In the genomic region with DNA sequence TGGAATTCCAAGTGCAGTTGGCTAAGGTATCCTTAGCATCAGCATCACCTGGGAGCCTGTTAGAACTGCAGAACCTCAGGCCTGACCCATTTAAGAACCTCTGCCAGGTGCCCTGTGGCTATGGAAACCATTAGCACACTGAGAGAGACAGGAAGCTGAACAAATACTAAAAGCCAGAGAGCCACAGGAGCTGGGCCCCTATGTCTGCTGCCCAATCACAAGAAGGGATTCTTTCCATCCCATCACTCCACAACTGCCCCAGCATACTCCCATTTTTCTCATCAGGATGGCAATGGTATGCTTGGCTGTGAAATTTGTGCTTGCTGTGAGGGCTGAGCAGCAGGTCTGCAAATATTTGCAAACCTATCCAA, we compare ENCODE assay signal across 12 mouse cellular contexts.
DNase-seq lines count a peak whose midpoint lies in the region; ATAC-seq and TF ChIP-seq lines count a peak whose summit lies in the region.
"Had no signal": no experiment of that assay in that cellular context is flagged by ENCODE, and none has a peak within 500 bp of the region (broad histone marks: within the 10 kb centered on the region; RNA-seq: fewer than 3 reads in every experiment).

No protein-coding gene starts in this region.

- no peak for ATAC-seq in hindbrain, postnatal 0 days
- peak; percentile 55; the same call in 1 of the 2 replicates for ATAC-seq in forebrain, embryonic 12.5 days (ENCODE audit: low FRiP score)
- 0 out of 2 replicates have a peak, but pooled peaks have one; percentile 6 for ATAC-seq in limb, embryonic 14.5 days (ENCODE audit: low FRiP score, low read depth)
- ATAC-seq in megakaryocyte, adult 5-6 weeks (ENCODE audit: poor library complexity, severe bottlenecking): no peak
- ATAC-seq: CD4-positive, CD25-positive, alpha-beta regulatory T cell, adult 4 months had no signal

- TF ChIP-seq POLR2A in limb, embryonic 14.5 days (IDR thresholded peaks at IDR 0.05; ENCODE audit: borderline replicate concordance, extremely low read depth, insufficient read depth, insufficient read length): no peak

- DNase-seq in hindbrain, embryonic 10.5 days (ENCODE audit: low spot score): no peak
- DNase-seq in hindbrain, postnatal 0 days (ENCODE audit: low spot score): no peak
- DNase-seq in brain, adult 2 months (ENCODE audit: low read depth, low spot score): peak; percentile 26
- no peak for DNase-seq in limb, embryonic 14.5 days (ENCODE audit: low spot score)
- DNase-seq in Muller cell, postnatal 12 days (ENCODE audit: inconsistent ontology term): no peak
- no peak for DNase-seq in right cerebral cortex, postnatal 25 days
- DNase-seq: adrenal gland, postnatal 14 days; cerebellum, adult 11-12 months had no signal

- H3K27ac ChIP-seq in hindbrain, embryonic 10.5 days: peak overlapping the region; percentile 8; the same call in 1 of the 2 replicates
- H3K27ac ChIP-seq in hindbrain, postnatal 0 days: no peak overlapping the region
- peak overlapping the region; percentile 83; the same call in 1 of the 2 replicates for H3K27ac ChIP-seq in forebrain, embryonic 12.5 days
- peak overlapping the region; percentile 75; the same call in 1 of the 2 replicates for H3K27ac ChIP-seq in limb, embryonic 14.5 days (replicated peaks; ENCODE audit: low read depth, low read length)
- H3K27ac ChIP-seq: hindbrain, embryonic 15.5 days had no signal

- H3K4me3 ChIP-seq in hindbrain, embryonic 10.5 days: no peak overlapping the region
- no peak overlapping the region for H3K4me3 ChIP-seq in hindbrain, postnatal 0 days (ENCODE audit: low read length)
- H3K4me3 ChIP-seq in forebrain, embryonic 12.5 days (replicated peaks): no peak overlapping the region
- H3K4me3 ChIP-seq in limb, embryonic 14.5 days (replicated peaks; ENCODE audit: low read length): no peak overlapping the region
- H3K4me3 ChIP-seq: hindbrain, embryonic 15.5 days had no signal

- no peak overlapping the region for H3K9ac ChIP-seq in hindbrain, postnatal 0 days (replicated peaks; ENCODE audit: low read length)
- no peak overlapping the region for H3K9ac ChIP-seq in forebrain, embryonic 12.5 days
- H3K9ac ChIP-seq in limb, embryonic 14.5 days (ENCODE audit: low read depth, low read length, severe bottlenecking): no peak overlapping the region
- H3K9ac ChIP-seq: hindbrain, embryonic 15.5 days had no signal

- no peaks in the 10 kb centered on the region for H3K9me3 ChIP-seq in hindbrain, embryonic 10.5 days
- no peaks in the 10 kb centered on the region for H3K9me3 ChIP-seq in hindbrain, postnatal 0 days (ENCODE audit: low read length)
- no peaks in the 10 kb centered on the region for H3K9me3 ChIP-seq in forebrain, embryonic 12.5 days
- no peaks in the 10 kb centered on the region for H3K9me3 ChIP-seq in limb, embryonic 14.5 days (ENCODE audit: control insufficient read depth, low read length)
- H3K9me3 ChIP-seq: hindbrain, embryonic 15.5 days had no signal

- H3K27me3 ChIP-seq in hindbrain, embryonic 10.5 days (ENCODE audit: insufficient read depth, poor library complexity, severe bottlenecking): peaks cover 93% of the 10 kb centered on the region
- H3K27me3 ChIP-seq in hindbrain, postnatal 0 days (ENCODE audit: insufficient read depth, low read length): peaks cover 4% of the 10 kb centered on the region; the same call in 1 of the 2 replicates
- peaks cover 67% of the 10 kb centered on the region for H3K27me3 ChIP-seq in forebrain, embryonic 12.5 days
- H3K27me3 ChIP-seq in limb, embryonic 14.5 days (ENCODE audit: control insufficient read depth, insufficient read depth, low read length): no peaks in the 10 kb centered on the region

- no peak overlapping the region for H3K4me2 ChIP-seq in hindbrain, postnatal 0 days (ENCODE audit: low read depth, low read length)
- peak overlapping the region; percentile 43; the same call in 1 of the 2 replicates for H3K4me2 ChIP-seq in forebrain, embryonic 12.5 days
- H3K4me2 ChIP-seq in limb, embryonic 14.5 days (replicated peaks; ENCODE audit: low read depth, low read length, severe bottlenecking): no peak overlapping the region

- H3K4me1 ChIP-seq in hindbrain, embryonic 10.5 days (replicated peaks): peaks cover 15% of the 10 kb centered on the region; the same call in 1 of the 2 replicates
- no peaks in the 10 kb centered on the region for H3K4me1 ChIP-seq in hindbrain, postnatal 0 days (ENCODE audit: insufficient read depth, low read length)
- H3K4me1 ChIP-seq in forebrain, embryonic 12.5 days: peaks cover 12% of the 10 kb centered on the region
- H3K4me1 ChIP-seq in limb, embryonic 14.5 days (ENCODE audit: control insufficient read depth, insufficient read depth, low read length): peaks cover 8% of the 10 kb centered on the region; the same call in 1 of the 2 replicates

- TF ChIP-seq CTCF in hindbrain, postnatal 0 days (IDR thresholded peaks at IDR 0.05; ENCODE audit: low read depth): no peak

- no peaks in the 10 kb centered on the region for H3K36me3 ChIP-seq in hindbrain, embryonic 10.5 days
- H3K36me3 ChIP-seq in hindbrain, postnatal 0 days (ENCODE audit: insufficient read depth, low read length): no peaks in the 10 kb centered on the region
- no peaks in the 10 kb centered on the region for H3K36me3 ChIP-seq in forebrain, embryonic 12.5 days (replicated peaks)
- no peaks in the 10 kb centered on the region for H3K36me3 ChIP-seq in limb, embryonic 14.5 days (ENCODE audit: control insufficient read depth, insufficient read depth, low read length)
- H3K36me3 ChIP-seq: hindbrain, embryonic 15.5 days had no signal

Comparison
In these comparisons a context has a peak if more than half of its experiments do, and no peak if none do; other contexts are left out.
1. ATAC-seq: peak in forebrain, embryonic 12.5 days (single experiment) and limb, embryonic 14.5 days (single experiment); none in hindbrain, postnatal 0 days (single experiment) and megakaryocyte, adult 5-6 weeks (single experiment).